Mouse (Mus musculus): Measurements from ENCODE around the gene Ncbp2. TPM values are rescaled to one million over a fixed set of nuclear protein-coding genes. Genes with fewer than 3 reads are reported as not detected.

The Ncbp2 gene
- polyA plus RNA-seq, 1 experiment, result 5.9 TPM

DNA sequence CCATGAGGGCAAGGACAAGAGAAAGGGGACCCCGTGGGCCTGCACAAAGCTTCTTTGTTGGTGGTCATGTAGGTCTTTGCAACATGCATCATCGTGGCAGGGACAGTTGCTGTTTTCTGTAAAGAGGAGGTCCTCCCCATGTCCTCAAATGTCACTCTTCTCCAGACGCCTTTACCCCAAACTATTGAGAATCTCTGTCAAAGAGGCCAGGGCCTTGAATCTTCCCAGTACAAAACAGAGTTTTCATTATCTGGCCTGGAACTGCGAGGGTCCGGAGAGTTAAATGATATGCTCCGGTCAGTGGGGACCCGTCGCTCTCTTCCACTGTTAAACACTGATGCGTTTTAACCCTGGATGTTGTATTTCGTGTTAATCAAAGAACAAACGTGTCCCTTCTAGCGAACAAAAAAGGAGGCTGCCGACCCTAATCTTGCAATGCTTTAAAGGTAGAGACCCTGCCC lies 13.7 kb upstream of the Ncbp2 start:
- H3K4me3 ChIP-seq (ENCODE audit: extremely low read depth, insufficient read depth, insufficient read length), result no peak overlapping the region; the same call in 1 of the 2 replicates

DNA sequence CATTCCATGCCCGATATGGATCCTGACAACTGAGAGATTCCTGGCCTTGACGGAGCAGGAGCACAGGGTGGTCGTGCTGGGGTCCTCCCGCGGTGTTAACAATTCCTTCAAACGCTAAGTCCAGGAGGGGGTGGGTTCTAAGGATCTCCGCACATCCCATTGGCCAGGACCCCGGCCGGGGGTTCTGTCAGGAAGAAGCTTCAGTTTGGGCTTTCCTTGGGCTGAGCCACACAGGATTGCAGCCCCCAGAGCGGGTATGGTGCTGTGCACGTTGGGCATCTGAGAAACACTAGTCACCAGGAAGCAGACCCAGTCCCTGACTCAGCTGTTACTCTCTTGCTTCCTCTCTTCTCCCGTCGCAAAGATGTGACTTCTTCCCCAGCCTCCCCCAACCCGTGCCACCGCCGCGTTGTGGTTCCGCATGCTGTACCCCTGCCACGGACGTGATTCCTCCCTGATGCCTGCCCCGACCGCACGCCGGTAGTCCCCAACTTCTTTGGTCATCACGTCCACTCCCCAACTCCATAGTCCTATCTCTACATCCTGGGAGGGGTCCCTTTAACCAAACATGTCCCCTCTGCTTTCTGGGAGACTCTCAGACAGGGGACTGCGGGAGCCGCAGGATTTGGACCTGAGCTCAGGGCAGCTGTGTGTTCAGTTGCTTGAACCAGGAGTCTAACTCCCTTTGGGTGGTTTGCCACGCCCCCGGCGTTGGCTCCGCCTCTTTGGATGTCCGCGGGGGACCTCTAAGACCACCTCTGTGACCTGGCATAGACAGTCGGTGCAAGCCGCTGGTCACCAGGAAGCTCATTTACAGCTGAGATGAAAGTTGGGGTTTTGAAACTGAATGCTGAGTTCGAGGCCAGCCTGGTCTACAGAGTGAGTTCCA lies 13.0 kb upstream of the Ncbp2 start:
- 7% methylated on average over 36 of the region's 36 CpGs for WGBS
- peaks cover 12% of the 10 kb centered on the region for H3K4me1 ChIP-seq (ENCODE audit: control insufficient read depth, insufficient read depth, insufficient read length)
- peak overlapping the region; percentile 34; the same call in 1 of the 2 replicates for H3K4me3 ChIP-seq (ENCODE audit: extremely low read depth, insufficient read depth, insufficient read length)
- H3K27me3 ChIP-seq (ENCODE audit: control insufficient read depth, insufficient read depth, low read length), result peaks cover 16% of the 10 kb centered on the region
- TF ChIP-seq CTCF (IDR thresholded peaks at IDR 0.05; ENCODE audit: extremely low read depth, insufficient read depth, insufficient read length, insufficient replicate concordance) (no peak), POLR2A (IDR thresholded peaks at IDR 0.05; ENCODE audit: low read depth, low read length) (no peak)
- H3K27ac ChIP-seq (ENCODE audit: insufficient read depth, low read length), result no peak overlapping the region; the same call in 1 of the 2 replicates
- DNase-seq (ENCODE audit: low read depth in 1 of 2, low spot score in 2 of 2), result no peak
- no peaks in the 10 kb centered on the region for H3K36me3 ChIP-seq (ENCODE audit: control insufficient read depth, insufficient read depth, low read length)

More for the DNA sequence above, 13.7 kb upstream of the Ncbp2 start:
- TF ChIP-seq POLR2A (IDR thresholded peaks at IDR 0.05; ENCODE audit: low read depth, low read length), result no peak
- no peak for TF ChIP-seq CTCF (IDR thresholded peaks at IDR 0.05; ENCODE audit: extremely low read depth, insufficient read depth, insufficient read length, insufficient replicate concordance)
- Histone ChIP-seq H3K27me3 (ENCODE audit: control insufficient read depth, insufficient read depth, low read length) (peaks cover 16% of the 10 kb centered on the region), H3K4me1 (ENCODE audit: control insufficient read depth, insufficient read depth, insufficient read length) (peaks cover 12% of the 10 kb centered on the region), H3K27ac (ENCODE audit: insufficient read depth, low read length) (0 out of 2 replicates have a peak overlapping the region, but pooled peaks have one; percentile 32), H3K36me3 (ENCODE audit: control insufficient read depth, insufficient read depth, low read length) (no peaks in the 10 kb centered on the region)
- WGBS, result 44% methylated on average over 13 of the region's 13 CpGs
- DNase-seq (ENCODE audit: low read depth in 1 of 2, low spot score in 2 of 2), result no peak

- no peak for DNase-seq (ENCODE audit: low read depth in 1 of 2, low spot score in 2 of 2)
- no peak for TF ChIP-seq CTCF (IDR thresholded peaks at IDR 0.05; ENCODE audit: extremely low read depth, insufficient read depth, insufficient read length, insufficient replicate concordance)
- TF ChIP-seq POLR2A (IDR thresholded peaks at IDR 0.05; ENCODE audit: low read depth, low read length), result no peak
- no peak overlapping the region for H3K4me3 ChIP-seq (ENCODE audit: extremely low read depth, insufficient read depth, insufficient read length)
- H3K36me3 ChIP-seq (ENCODE audit: control insufficient read depth, insufficient read depth, low read length), result no peaks in the 10 kb centered on the region
- H3K27ac ChIP-seq (ENCODE audit: insufficient read depth, low read length), result no peak overlapping the region
- peaks cover 12% of the 10 kb centered on the region for H3K4me1 ChIP-seq (ENCODE audit: control insufficient read depth, insufficient read depth, insufficient read length)
- peaks cover 16% of the 10 kb centered on the region for H3K27me3 ChIP-seq (ENCODE audit: control insufficient read depth, insufficient read depth, low read length)
- WGBS, result 88% methylated on average over 4 of the region's 4 CpGs
Measured at GRCm38 (mm10) chr16:31936568-31936967, 11.7 kb upstream of the Ncbp2 start.

- H3K4me3 ChIP-seq (ENCODE audit: extremely low read depth, insufficient read depth, insufficient read length), result no peak overlapping the region
- no peak for TF ChIP-seq CTCF (IDR thresholded peaks at IDR 0.05; ENCODE audit: extremely low read depth, insufficient read depth, insufficient read length, insufficient replicate concordance)
- TF ChIP-seq POLR2A (IDR thresholded peaks at IDR 0.05; ENCODE audit: low read depth, low read length), result no peak
- H3K36me3 ChIP-seq (ENCODE audit: control insufficient read depth, insufficient read depth, low read length), result no peaks in the 10 kb centered on the region
- 42% methylated on average over 6 of the region's 6 CpGs for WGBS
- no peak overlapping the region for H3K27ac ChIP-seq (ENCODE audit: insufficient read depth, low read length)
- H3K27me3 ChIP-seq (ENCODE audit: control insufficient read depth, insufficient read depth, low read length), result peaks cover 7% of the 10 kb centered on the region; the same call in 1 of the 2 replicates
- DNase-seq (ENCODE audit: low read depth in 1 of 2, low spot score in 2 of 2), result no peak
- peaks cover 2% of the 10 kb centered on the region; the same call in 1 of the 2 replicates for H3K4me1 ChIP-seq (ENCODE audit: control insufficient read depth, insufficient read depth, insufficient read length)
Measured at GRCm38 (mm10) chr16:31938856-31939255, 9.5 kb upstream of the Ncbp2 start.

DNA sequence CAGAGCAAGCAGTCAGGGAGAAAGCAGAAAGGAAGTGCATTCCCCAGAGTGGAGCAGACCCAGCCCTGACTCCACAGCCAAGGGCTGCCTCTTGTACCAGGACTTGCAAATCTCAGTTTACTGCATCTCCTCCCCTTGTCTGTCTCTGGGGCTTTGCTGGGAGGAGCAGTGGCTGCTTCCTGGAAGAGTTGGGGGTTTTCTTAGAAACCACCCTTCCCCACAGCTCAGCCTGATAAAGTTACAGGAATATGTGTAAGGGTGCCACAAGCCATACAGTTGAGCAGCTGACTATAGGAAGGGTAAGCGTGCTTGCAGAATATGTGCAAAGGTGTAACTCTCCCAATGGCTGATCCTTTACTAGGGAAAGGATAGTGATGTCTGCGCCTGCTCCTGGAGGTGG lies 7.7 kb upstream of the Ncbp2 start:
- H3K4me3 ChIP-seq (ENCODE audit: extremely low read depth, insufficient read depth, insufficient read length), result no peak overlapping the region
- no peaks in the 10 kb centered on the region for H3K36me3 ChIP-seq (ENCODE audit: control insufficient read depth, insufficient read depth, low read length)
- peaks cover 1% of the 10 kb centered on the region; the same call in 1 of the 2 replicates for H3K27me3 ChIP-seq (ENCODE audit: control insufficient read depth, insufficient read depth, low read length)
- no peak for DNase-seq (ENCODE audit: low read depth in 1 of 2, low spot score in 2 of 2)
- TF ChIP-seq CTCF (IDR thresholded peaks at IDR 0.05; ENCODE audit: extremely low read depth, insufficient read depth, insufficient read length, insufficient replicate concordance) (no peak), POLR2A (IDR thresholded peaks at IDR 0.05; ENCODE audit: low read depth, low read length) (no peak)
- H3K27ac ChIP-seq (ENCODE audit: insufficient read depth, low read length), result no peak overlapping the region
- WGBS, result 54% methylated on average over 2 of the region's 2 CpGs
- H3K4me1 ChIP-seq (ENCODE audit: control insufficient read depth, insufficient read depth, insufficient read length), result no peaks in the 10 kb centered on the region

DNA sequence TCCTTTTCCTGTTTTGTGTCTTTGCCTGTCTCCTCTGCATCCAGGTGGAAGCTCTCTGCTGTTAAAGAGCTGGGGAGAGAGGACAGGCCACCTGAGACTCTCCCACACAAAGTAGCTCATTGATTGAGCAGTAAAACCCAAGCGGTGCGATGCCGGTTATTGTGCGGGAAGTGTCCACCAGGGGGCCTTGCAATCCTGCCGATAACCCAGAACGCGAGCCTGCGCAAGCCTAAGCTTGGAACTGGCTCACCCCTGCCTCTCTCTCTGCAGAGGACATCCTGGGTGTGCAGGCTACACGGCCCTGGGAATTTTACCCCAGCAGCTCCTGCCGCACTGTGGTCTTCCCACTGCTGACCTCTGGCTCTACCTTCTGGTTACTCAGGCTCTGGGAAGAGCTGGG lies 4.3 kb upstream of the Ncbp2 start:
- H3K27me3 ChIP-seq (ENCODE audit: control insufficient read depth, insufficient read depth, low read length), result no peaks in the 10 kb centered on the region
- no peak for TF ChIP-seq POLR2A (IDR thresholded peaks at IDR 0.05; ENCODE audit: low read depth, low read length)
- peak; percentile 86 for TF ChIP-seq CTCF (IDR thresholded peaks at IDR 0.05; ENCODE audit: extremely low read depth, insufficient read depth, insufficient read length, insufficient replicate concordance)
- 5% methylated on average over 10 of the region's 10 CpGs for WGBS
- H3K4me1 ChIP-seq (ENCODE audit: control insufficient read depth, insufficient read depth, insufficient read length), result peaks cover 7% of the 10 kb centered on the region; the same call in 1 of the 2 replicates
- H3K36me3 ChIP-seq (ENCODE audit: control insufficient read depth, insufficient read depth, low read length), result no peaks in the 10 kb centered on the region
- DNase-seq (ENCODE audit: low read depth in 1 of 2, low spot score in 2 of 2), result peak in 1 of 2 experiments; percentile 74
- H3K27ac ChIP-seq (ENCODE audit: insufficient read depth, low read length), result no peak overlapping the region
- no peak overlapping the region for H3K4me3 ChIP-seq (ENCODE audit: extremely low read depth, insufficient read depth, insufficient read length)
